Mouse (Mus musculus) thymus, postnatal 14 days (tissue): ENCODE results near the gene Ajap1.
A peak's percentile ranks its signal among the peaks of the same experiment; 100 is the strongest.

Source experiments
- DNase-seq: peaks from one replicate; pipeline ENCODE4 v3.0.0; 2021

The Ajap1 gene

DNA sequence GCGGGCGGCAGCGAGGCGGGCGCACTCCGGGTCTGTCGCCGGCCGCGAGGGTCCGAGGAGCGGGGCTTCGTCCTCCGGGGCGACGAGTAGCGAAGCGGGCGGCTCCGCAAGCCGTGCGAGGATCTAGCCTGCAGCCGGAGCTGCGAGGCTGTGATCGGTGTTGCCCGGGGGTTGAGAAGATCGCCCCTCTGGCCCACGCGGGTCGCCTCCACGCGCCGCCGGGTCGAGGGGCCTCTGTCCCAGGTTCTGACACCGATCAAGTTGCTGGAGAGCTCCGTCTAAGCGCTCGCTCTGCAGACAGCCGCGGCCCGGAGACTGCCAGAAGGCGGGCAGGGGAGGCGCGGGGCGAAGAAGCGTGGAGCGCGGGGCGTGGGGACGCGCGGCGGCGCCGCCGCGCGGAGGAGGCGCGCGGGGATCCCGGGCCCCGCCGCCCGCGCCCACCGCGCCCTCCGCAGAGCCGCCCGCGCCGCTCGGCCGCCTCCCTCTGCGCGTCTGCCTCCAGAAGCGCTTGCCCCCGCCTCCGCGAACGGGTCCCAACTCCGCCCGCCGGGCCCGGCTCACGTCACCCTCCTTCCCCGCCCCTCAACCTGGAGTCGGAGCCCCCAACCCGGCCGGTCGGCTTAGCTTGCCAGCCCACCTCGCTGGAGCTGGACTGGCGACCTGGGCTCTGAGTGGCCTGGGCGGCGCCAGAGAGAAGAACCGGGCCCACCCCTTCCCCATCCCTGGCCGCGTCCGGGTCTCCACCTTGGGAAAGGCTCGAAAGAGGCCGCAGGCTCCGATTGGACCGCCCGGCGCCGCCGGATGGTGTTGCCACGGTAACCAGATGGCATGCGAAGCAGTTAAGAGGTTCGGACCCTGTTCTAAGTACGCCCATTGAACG, at the start of gene Ajap1:
Gene Ajap1 (minus strand): TSS at position 353 of the 880 bp plus-strand sequence.
- DNase-seq = no peak

GRCm38 (mm10) chr4:153530536-153530935, 47.9 kb upstream of the Ajap1 start:
- DNase-seq = no peak

- DNase-seq = no peak
Observed at GRCm38 (mm10) chr4:153521601-153522000, 39.0 kb upstream of the Ajap1 start.

- DNase-seq = no peak
Observed at GRCm38 (mm10) chr4:153519888-153520287, 37.3 kb upstream of the Ajap1 start.

DNA sequence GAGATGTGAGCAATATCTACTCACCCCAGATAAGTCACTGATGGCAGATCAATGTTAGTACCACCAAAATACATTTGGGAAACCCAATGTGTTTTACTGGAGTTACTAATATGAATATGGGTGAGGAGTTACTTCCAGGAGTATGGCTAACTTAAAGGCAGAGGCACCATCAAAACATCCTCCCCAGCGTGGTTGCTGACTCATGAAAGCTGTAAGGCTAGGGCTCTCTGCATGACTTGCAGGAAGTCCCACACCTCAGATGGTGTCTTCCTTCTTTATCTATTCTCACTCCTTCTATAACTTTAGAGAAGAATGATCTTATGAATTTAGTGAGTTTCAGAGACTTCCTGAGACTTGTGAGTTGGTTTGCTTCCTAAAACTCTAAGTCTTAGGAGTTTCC, 36.7 kb upstream of the Ajap1 start:
- DNase-seq = no peak

DNA sequence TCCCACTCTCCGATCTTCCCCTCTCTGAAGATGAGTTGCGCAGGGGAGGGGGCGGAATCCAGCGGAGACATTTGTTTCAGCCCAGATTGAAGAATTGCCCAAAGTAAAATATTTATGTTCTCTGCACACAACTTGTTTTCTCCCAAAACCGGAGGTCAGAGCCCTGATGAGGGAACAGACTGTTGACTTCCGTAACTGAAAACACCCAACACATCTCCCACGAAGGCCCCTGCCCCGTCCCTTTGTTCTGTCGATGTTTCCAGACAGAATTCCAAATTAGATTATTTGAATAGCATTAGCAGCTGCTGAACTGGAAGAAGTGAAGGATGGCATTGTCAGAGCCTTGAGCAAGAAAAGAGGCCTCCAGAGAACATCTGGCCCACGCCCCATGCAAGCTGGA, 33.2 kb upstream of the Ajap1 start:
- DNase-seq = no peak

DNA sequence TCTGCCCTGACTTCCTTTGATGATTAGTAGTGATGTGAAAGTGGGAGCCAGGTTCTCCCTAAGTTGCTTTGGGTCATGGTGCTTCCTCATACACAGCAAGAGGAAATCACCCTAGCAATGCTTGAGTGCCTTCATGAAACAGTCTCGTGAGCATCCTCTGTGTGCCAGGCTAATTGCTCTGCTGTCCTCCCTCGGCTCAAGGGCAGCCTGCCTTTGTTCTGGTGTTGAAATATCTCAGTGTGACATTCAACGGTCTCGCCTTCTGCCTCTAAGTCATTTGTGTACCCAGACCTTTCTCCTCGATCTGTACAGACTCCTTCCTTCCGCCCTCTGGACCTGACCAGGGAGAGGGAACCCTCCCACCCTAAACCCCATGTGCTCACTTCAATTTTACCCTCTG, 31.5 kb upstream of the Ajap1 start:
- DNase-seq = no peak

- DNase-seq = no peak
Observed at GRCm38 (mm10) chr4:153511530-153511929, 28.9 kb upstream of the Ajap1 start.

DNA sequence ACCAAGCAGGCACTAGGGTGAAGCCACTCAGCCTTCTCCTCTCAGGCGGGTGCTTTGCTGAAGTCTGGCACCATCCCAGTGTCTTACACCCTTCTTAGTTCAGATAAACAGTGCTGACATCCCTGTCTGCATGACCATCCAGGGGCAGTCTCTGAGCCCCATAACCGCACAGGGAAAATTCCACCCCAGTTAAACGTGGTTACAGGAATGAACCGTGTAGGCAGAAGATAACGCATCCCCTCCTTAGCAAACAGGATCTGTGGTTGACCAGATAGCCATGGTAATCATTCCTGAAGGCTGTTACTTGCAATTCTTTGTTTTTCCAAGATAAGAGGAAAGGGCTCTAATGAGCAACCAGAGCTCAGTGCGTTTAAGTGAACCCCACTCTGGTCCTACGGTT, 19.3 kb upstream of the Ajap1 start:
- DNase-seq = no peak

DNA sequence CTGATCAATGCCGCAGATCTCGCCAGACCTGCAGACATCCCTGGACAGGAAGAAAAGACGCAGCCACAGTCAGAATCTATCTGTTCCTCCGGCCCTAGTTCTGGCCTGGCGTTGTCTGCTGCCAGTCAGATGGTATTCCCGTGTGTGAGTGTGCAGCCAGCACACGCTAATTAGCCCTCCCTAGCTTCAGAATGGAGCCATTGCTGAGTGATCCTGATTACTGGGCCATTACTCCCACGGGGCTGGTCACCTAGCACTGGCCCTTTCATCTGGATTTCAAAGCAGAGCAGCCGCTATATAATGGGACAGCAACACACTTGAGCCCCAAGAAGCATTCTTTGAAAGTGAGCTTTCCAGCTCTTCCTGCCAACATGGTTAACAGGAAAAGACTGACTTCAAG, 9.8 kb upstream of the Ajap1 start:
- DNase-seq = no peak

DNA sequence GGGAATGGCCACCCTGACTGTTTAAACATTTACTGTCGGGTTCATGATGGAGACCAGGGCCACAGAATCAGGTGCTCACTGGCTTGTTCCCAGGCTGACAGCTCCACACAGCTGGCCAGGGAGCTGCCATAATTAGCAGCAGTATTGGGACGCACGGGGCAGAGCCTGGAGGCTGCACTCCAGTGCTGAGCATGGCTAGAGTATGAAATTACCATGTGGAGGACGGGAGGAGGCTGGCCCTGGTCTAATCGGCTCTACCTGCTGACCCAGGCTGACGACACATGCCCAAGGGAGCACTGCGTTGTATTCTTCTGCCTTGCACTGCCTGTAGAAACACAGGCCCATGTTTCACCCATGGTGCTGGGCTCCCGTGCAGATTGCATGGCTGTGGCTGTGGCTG, 6.5 kb upstream of the Ajap1 start:
- DNase-seq = no peak

GRCm38 (mm10) chr4:153485913-153486312, 3.3 kb upstream of the Ajap1 start:
- DNase-seq = no peak

GRCm38 (mm10) chr4:153484392-153484791, 1.8 kb upstream of the Ajap1 start:
- DNase-seq = peak; percentile 9

DNA sequence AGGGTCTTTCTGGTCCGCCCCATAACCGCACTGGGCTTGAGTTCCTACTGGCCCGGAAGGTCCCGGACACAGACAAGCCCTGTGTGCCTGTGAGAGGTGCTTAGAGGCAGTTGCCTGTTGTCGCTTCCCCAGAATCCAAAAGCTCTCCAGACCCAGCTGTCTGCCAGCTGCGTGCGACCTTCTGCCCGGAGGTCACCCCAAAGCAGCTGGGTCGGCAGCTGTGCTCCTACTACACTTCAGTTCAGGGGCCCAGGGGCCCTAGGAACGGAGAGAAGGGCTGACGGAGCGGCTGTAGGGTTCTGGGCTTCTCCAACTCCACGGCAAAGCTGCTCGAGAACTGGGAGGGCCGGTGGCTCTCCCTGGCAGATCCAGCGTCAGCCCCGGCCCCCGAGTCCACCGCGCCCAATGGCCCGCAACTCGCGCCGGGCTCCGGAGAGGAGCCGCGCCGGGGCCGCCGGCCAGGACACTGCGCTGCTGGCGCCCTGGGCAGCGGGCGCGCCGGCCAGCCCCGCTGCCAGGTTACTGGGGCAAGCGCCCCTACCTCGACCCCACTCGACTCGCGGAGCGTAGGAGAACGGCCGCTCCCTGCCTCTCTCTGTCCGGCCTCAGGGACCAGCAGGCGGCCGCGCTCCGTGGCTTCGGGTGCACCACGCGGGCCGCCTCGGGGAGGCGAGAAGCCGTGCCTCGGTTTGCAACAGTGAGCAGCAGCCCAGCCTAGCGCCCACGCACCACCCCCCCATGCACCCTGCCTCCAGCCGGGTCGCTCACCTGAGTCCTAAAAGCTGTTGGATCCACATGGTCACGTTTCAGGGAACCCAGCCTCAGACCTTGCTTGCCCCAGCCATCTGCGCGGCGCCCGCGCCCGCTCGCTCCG, 1.0 kb downstream of the Ajap1 start:
- DNase-seq = no peak

DNA sequence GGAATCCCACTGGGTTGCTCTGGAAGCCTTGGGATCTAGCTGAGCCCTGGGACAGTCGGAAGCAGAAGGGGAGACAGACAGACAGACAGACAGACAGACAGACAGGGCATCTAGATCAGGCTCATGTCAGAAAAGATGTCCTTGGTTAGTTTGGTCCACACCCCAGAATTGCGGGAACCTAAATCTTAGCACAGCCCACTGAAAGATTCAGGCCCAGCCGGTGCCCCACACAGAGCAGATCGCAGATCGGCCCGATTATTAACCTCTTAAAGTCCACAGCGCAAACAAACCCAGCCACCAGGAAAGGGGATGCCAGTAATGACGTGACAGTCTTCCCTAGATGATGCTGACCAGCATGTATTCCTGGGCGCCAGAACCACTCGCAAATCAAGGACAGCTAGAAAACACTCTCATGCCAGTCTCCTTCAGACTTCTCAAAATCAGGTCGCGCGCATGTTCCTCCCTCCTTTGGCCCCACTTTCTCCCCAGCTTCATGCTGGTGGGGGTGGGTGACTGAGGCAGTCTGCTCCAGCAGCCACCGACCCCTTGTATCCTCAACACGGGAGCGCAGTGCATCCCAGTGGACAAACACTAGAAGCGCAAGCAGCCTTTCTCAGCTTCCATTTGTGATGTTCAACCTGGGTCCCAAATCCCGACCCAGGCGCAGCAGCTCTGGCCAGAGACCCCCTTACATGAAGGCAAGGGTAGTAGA, 1.9 kb downstream of the Ajap1 start:
- DNase-seq = no peak

DNA sequence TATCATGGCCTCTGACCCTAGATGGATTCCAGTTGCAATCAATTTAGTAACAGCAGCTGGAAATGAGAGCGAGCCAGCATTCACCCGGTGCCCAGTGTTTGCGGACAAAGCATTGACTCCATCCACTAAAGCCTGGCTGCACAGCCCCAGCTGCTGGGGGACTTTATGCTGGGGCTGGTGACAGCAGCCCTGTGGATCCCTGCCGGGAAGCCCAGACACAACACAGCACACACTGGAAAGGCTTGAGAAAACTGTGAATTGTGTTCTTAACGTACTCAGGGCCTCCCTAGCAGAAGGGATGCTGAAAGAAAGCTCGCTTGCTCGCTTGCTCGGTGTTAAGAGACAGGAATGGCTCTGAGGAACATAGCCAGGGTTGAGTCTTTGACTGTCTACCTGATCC, 3.5 kb downstream of the Ajap1 start:
- DNase-seq = no peak

GRCm38 (mm10) chr4:153473480-153474252, 8.9 kb downstream of the Ajap1 start:
- DNase-seq = no peak

GRCm38 (mm10) chr4:153469712-153470111, 12.9 kb downstream of the Ajap1 start:
- DNase-seq = no peak

- DNase-seq = no peak
Observed at GRCm38 (mm10) chr4:153459934-153460333, 22.7 kb downstream of the Ajap1 start.

DNA sequence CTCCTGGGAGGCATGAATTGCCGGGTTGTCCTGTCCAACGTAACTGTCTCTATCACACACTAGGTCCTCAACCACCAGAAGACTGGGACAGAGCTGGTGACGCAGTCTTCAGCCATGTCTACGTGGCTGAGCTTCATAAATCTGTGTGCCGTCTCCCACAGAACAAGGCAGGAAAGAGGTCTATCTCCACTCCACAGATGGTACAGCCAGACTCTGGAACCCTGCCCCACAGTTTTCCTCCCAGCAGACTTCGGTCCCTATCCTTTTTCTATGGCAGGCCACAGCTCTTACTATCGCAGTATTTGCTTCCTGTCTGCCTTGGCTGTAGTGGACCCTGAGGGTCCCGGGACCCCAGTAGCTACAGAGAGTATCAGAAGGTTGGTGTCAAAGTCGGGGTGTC, 23.1 kb downstream of the Ajap1 start:
- no peak for DNase-seq

DNA sequence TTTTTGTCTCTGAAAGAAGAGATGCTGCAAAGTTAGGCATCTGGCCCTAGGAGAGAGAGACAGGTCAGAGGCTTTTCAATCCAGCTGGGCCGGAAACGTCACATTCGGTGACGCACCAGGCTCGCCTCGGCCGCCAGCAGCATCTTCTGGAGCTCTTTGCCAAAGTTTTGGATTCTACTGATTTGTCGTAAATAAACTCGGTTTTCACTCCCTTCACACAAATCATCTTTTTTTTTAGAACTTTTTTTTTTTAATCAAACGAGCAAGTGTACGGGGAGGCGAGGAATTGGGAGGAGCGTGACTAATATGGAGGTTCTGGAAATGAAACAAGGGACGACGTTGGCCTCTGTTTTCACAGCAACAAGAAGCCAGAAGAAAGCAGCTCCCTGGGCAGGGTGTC, 23.8 kb downstream of the Ajap1 start:
- no peak for DNase-seq

DNA sequence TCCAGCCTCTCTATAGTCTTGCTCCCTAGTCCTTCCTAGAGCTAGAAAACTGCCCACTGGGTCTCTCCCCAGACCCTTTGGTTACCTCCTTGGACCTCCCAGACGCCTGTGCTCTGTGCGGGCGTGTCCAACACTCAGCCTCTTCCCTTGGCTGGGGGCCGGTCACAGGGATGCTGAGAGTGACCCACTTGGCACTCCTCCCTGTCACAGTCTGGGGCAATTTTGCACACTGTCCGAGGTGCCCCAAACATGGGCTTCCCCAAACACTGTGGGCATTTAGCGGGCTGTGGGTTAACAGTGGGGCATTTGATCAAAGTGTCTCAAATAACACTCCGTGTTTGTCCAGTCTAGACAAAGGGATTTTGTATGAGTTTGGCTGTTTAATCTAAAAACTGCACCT, 29.1 kb downstream of the Ajap1 start:
- DNase-seq = no peak

- no peak for DNase-seq
Observed at GRCm38 (mm10) chr4:153451516-153451915, 31.1 kb downstream of the Ajap1 start.
